Comparison of ENCODE assay signal across 8 mouse cellular contexts in genomic region chr4:132210325-132210724, GRCm38 (mm10). TPM values are rescaled to one million over a fixed set of nuclear protein-coding genes. Genes with fewer than 3 reads are reported as not detected.
A peak's percentile ranks its signal among the peaks of the same experiment; 100 is the strongest.
DNase-seq lines count a peak whose midpoint lies in the region; ATAC-seq and TF ChIP-seq lines count a peak whose summit lies in the region.

No protein-coding gene starts in this region.

- no peak for DNase-seq in heart, postnatal 0 days (ENCODE audit: low spot score)
- no peak for DNase-seq in heart, adult 11 months
- DNase-seq in Muller cell, postnatal 12 days (ENCODE audit: inconsistent ontology term), result peak; percentile 33
- no peak for DNase-seq in midbrain, embryonic 11.5 days (ENCODE audit: low spot score, missing footprints)
- no peak for DNase-seq in adrenal gland, adult 8-10 months
- no peak for DNase-seq in spleen, adult 18-20 months
- no peak for DNase-seq in urinary bladder, postnatal 36 days (ENCODE audit: low spot score in 2 of 2)

- H3K4me2 ChIP-seq in heart, postnatal 0 days (ENCODE audit: low read depth, low read length), result peak overlapping the region; percentile 90
- H3K4me2 ChIP-seq in hindbrain, embryonic 12.5 days (replicated peaks), result peak overlapping the region; percentile 76
- H3K4me2 ChIP-seq in midbrain, embryonic 11.5 days, result peak overlapping the region; percentile 89

- peak overlapping the region; percentile 40; the same call in 1 of the 2 replicates for H3K27ac ChIP-seq in heart, postnatal 0 days (ENCODE audit: low read depth)
- no peak overlapping the region for H3K27ac ChIP-seq in hindbrain, embryonic 12.5 days
- H3K27ac ChIP-seq in midbrain, embryonic 11.5 days (ENCODE audit: low read depth, low read length), result no peak overlapping the region

- H3K9ac ChIP-seq in heart, postnatal 0 days (replicated peaks; ENCODE audit: low read depth, low read length), result peak overlapping the region; percentile 98; the same call in 1 of the 2 replicates
- H3K9ac ChIP-seq in hindbrain, embryonic 12.5 days, result peak overlapping the region; percentile 100
- H3K9ac ChIP-seq in midbrain, embryonic 11.5 days (ENCODE audit: low read length), result peak overlapping the region; percentile 100

- TF ChIP-seq CTCF in heart, postnatal 0 days (IDR thresholded peaks at IDR 0.05; ENCODE audit: low read depth), result no peak

- no peak for ATAC-seq in heart, postnatal 0 days (ENCODE audit: insufficient read depth, low read depth)
- no peak for ATAC-seq in hindbrain, embryonic 12.5 days (ENCODE audit: low FRiP score)
- no peak for ATAC-seq in midbrain, embryonic 11.5 days (ENCODE audit: low FRiP score)

- H3K36me3 ChIP-seq in heart, postnatal 0 days (replicated peaks; ENCODE audit: control insufficient read depth, insufficient read depth, low read length), result peaks cover 30% of the 10 kb centered on the region
- H3K36me3 ChIP-seq in hindbrain, embryonic 12.5 days, result peaks cover 31% of the 10 kb centered on the region
- peaks cover 12% of the 10 kb centered on the region for H3K36me3 ChIP-seq in midbrain, embryonic 11.5 days (ENCODE audit: control insufficient read depth, insufficient read depth, low read length)

- H3K4me3 ChIP-seq in heart, postnatal 0 days (ENCODE audit: low read depth, low read length), result peak overlapping the region; percentile 88
- H3K4me3 ChIP-seq in hindbrain, embryonic 12.5 days, result peak overlapping the region; percentile 100
- peak overlapping the region; percentile 100 for H3K4me3 ChIP-seq in midbrain, embryonic 11.5 days (ENCODE audit: low read depth, low read length)

- H3K4me1 ChIP-seq in heart, postnatal 0 days (ENCODE audit: control insufficient read depth, insufficient read depth), result peaks cover 13% of the 10 kb centered on the region
- peaks cover 17% of the 10 kb centered on the region for H3K4me1 ChIP-seq in hindbrain, embryonic 12.5 days
- H3K4me1 ChIP-seq in midbrain, embryonic 11.5 days (ENCODE audit: control insufficient read depth, insufficient read depth, low read length), result peaks cover 13% of the 10 kb centered on the region

- WGBS in heart, postnatal 0 days, result 16% methylated on average over 2 of the region's 2 CpGs
- WGBS in hindbrain, embryonic 12.5 days, result 66% methylated on average over 2 of the region's 2 CpGs
- 53% methylated on average over 2 of the region's 2 CpGs for WGBS in midbrain, embryonic 11.5 days

- TF ChIP-seq EP300 in heart, postnatal 0 days (IDR thresholded peaks at IDR 0.05; ENCODE audit: low read depth), result no peak

- H3K27me3 ChIP-seq in heart, postnatal 0 days (ENCODE audit: control insufficient read depth, insufficient read depth, low read length), result no peaks in the 10 kb centered on the region
- H3K27me3 ChIP-seq in hindbrain, embryonic 12.5 days, result no peaks in the 10 kb centered on the region
- H3K27me3 ChIP-seq in midbrain, embryonic 11.5 days (ENCODE audit: control insufficient read depth, insufficient read depth, low read length), result no peaks in the 10 kb centered on the region

- H3K9me3 ChIP-seq in heart, postnatal 0 days (replicated peaks; ENCODE audit: control insufficient read depth, low read length), result no peaks in the 10 kb centered on the region
- no peaks in the 10 kb centered on the region for H3K9me3 ChIP-seq in hindbrain, embryonic 12.5 days (replicated peaks)
- H3K9me3 ChIP-seq in midbrain, embryonic 11.5 days (ENCODE audit: control insufficient read depth, low read length), result no peaks in the 10 kb centered on the region

RNA-seq across cellular contexts. Expression of gene Ythdf2, which starts 1.8 kb away (rescaled TPM):
- 28.7 and 43.3 TPM in 2 replicates for total RNA-seq in heart, postnatal 0 days (2014; rRNA removed; ENCODE audit: low replicate concordance)
- polyA plus RNA-seq in heart, postnatal 0 days (2015; fragmentation: Nextera tagmentation; extraction: Ambion mirVana), result 48.1 and 52.4 TPM in 2 replicates
- polyA plus RNA-seq in hindbrain, embryonic 12.5 days (2016; fragmentation: Nextera tagmentation; extraction: Ambion mirVana), result 141 and 149 TPM in 2 replicates
- polyA plus RNA-seq in midbrain, embryonic 11.5 days (2014; fragmentation: Nextera tagmentation; extraction: Ambion mirVana), result 164 and 170 TPM in 2 replicates
- 10 to 100 TPM; 48.1 to 62.4 (median 55.0) TPM for total RNA-seq in adrenal gland, adult 8-10 months (2022)

RNA-seq across cellular contexts. Expression of gene Gmeb1, which starts 51.1 kb away (rescaled TPM):
- total RNA-seq in heart, postnatal 0 days (2014; rRNA removed; ENCODE audit: low replicate concordance), result 7.6 and 12.4 TPM in 2 replicates
- 16.4 and 17.0 TPM in 2 replicates for polyA plus RNA-seq in heart, postnatal 0 days (2015; fragmentation: Nextera tagmentation; extraction: Ambion mirVana)
- 41.3 and 43.3 TPM in 2 replicates for polyA plus RNA-seq in hindbrain, embryonic 12.5 days (2016; fragmentation: Nextera tagmentation; extraction: Ambion mirVana)
- polyA plus RNA-seq in midbrain, embryonic 11.5 days (2014; fragmentation: Nextera tagmentation; extraction: Ambion mirVana), result 37.0 and 39.6 TPM in 2 replicates
- total RNA-seq in adrenal gland, adult 8-10 months (2022), result 10 to 100 TPM; 16.3 to 24.8 (median 19.3) TPM
